Mouse (Mus musculus) MEL-GATA-1-ER (cell line): ENCODE data around the gene Slc8a1.

Experiments used
- DNase-seq: peaks from one replicate; pipeline ENCODE4 v3.0.0-alpha.2; 2012; ENCODE audit warnings: low read depth; ENCODE audit errors: extremely low read depth

Slc8a1 gene

GRCm38 (mm10) chr17:81669816-81670691 is 68.1 kb downstream of the Slc8a1 start:
- no peak for DNase-seq

- no peak for DNase-seq
These were observed 68.9 kb downstream of the Slc8a1 start for GRCm38 (mm10) chr17:81669062-81669815.

DNA sequence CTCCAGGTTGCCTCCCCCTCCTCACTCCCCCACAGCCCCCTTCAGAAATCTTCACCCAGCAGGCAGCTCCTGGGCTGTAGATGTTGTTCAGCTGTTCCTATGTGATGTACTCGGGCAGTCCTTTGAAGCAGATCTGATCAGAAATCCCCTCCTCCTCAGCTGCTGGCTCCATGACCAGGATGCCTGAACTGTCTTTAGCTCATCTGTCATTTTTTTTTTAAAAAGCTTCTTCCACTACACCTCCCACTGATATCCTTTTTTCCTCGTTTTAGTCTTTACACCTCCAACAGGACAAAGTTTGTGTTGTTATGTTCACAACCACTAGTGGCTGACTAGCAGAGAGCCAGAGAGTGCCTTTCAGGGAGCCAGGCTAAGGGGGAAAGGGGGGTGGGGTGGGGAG is 69.7 kb downstream of the Slc8a1 start:
- no peak for DNase-seq

DNA sequence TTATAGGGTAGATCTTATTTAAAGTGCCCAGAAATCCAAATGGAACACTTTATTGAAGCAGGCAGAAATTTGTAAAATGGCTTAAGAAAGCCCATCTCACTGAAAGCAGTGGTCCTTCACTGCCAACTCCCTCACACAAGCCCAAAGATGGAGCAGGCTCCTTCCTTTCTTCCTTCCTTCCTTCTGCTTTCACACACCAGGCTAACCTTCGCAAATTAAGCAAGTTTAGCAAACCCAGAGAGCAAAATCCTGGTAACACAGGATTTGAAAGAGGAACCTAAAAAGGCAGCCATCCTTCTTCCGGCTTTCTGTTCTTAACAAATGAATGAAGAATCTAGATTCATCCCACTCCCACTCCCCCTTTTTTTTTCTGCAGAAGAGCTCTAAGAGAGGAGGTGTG is 70.2 kb downstream of the Slc8a1 start:
- DNase-seq = no peak

- no peak for DNase-seq
These were observed 71.6 kb downstream of the Slc8a1 start for GRCm38 (mm10) chr17:81666551-81666950.

- DNase-seq = no peak
These were observed 73.3 kb downstream of the Slc8a1 start for GRCm38 (mm10) chr17:81664916-81665315.

DNA sequence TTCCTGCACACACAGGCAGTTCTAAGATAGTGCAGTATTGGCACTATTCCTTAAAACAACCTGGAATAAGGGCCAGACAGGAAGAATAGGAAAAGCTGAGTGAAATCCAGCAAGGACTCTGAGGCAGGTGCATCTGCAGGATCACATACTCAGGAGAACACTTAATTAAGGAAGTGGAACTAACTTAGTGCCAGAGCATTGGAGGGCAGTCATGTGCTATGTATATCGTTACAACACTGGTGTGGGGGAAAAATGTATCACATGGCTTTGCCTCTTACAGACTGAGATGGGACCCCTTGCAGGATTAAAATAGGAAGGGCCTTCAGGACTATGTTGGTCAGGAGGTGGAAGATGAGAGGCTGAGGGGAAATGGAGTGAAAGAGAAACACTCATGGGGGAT is 80.3 kb downstream of the Slc8a1 start:
- DNase-seq = no peak

DNA sequence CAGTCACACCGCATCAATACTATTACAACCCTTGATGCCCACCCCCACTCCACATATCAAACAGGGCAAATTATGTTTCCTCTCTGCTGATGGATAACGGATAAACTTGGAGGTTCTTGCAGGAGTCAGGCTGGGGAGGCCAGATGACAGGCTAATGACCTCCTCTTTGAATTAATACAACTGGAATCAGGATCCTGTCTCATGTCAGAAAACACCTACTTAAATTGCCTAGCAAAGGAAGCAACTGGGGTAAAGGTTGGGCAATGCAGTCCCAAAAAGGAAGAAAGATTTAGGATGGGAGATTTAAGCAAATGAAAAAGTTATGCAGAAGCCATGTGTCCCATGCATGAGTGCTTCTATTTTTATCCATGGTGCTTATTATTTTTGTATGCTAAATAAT is 83.6 kb downstream of the Slc8a1 start:
- no peak for DNase-seq

DNA sequence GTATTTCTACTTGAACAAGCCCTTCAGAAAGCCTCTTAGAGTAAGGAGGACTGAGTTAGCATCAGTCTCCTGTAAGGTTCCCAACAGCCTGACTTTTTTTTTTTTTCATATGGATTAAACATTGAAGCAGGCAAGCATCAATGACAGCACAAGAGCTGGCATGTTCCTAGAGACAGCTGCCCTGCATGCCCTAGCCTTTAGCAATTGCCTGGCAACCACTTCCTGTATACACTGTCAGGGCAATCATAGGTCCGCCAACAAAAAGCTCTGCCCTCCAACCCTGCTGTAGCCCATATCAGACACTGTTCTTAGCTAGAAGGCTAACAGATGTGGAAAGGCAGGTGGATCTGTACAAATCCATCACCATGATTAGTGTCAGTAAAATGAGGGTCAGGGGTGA is 85.2 kb downstream of the Slc8a1 start:
- no peak for DNase-seq

DNA sequence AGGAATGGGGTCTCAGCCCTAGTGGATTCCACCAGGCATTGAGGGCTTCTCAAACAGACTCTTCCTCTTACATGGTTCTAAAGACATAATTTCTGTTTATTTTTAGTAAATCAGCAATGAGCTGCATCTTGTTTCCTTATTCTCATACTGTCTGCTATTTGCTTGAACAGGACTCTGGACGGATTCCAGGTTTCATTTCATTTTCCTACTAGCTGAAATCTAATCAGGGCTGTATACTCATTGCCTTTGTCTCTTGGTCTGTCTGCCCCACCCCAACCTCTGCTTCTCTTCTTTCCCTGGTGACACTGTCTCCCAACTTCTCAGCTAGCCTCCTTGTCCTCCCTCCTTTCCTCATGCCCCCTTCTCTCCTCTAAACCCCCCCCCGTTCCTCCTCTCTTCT is 101.4 kb downstream of the Slc8a1 start:
- no peak for DNase-seq

DNA sequence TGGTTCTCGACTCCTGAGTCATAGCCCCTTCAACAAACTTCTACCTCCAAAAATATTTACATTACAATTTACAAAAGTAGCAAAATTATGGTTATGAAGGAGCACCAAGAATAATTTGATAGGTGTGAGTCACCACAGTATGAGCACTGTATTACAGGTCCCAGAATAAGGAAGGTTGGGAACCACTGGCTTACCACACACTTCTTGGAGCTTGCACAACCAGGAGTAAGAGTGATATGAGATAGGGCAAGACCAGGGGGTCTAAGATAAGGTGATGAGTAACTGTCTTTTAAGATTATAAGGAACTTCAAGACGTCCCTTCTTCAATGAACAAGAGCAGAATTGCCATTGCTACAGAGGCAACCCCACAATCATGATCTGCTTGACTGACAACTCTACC is 107.7 kb downstream of the Slc8a1 start:
- no peak for DNase-seq

DNA sequence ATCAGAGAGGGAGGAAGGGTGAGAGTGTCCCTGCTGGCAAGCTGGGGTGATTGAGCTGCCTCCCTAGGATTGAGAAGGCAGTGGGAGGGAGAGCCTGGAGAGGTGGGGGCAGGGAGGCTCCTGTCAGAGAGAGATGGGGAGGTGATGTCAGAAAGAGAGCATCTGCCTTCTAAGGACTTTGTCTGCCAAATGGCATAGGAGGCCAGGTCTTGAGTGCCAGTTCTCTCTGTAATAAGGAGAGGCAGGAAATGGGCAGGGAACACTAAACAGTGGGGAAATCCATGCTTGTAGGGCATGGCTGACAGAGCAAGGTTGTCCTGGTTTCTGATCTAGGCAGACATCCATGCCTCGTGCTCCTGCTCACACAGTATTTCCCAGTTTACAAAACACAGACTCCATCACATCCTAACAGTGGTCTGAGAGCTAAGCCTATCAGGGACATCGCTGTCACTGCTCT is 117.0 kb downstream of the Slc8a1 start:
- DNase-seq = no peak

DNA sequence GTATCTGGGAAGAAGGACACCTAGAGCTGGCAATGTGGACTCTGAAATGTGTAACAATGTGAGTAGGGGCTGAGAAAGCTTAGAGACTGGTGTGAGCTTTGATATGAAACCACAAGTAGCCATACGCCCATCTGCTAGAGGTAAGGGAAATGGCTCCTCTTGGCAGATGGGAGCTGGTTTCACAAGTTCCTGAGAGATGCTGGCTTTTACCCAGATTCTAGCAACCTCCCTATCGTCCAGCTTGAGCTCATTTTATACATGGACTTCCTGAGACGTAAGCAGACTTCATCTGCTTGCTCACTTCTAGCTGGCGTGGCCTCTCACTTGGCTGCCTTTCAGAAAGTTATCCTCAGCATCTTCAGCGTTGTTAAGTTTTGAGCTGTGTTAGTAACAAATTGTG is 119.7 kb downstream of the Slc8a1 start:
- DNase-seq = peak; percentile 31

GRCm38 (mm10) chr17:81616326-81616725 is 121.9 kb downstream of the Slc8a1 start:
- DNase-seq = no peak

DNA sequence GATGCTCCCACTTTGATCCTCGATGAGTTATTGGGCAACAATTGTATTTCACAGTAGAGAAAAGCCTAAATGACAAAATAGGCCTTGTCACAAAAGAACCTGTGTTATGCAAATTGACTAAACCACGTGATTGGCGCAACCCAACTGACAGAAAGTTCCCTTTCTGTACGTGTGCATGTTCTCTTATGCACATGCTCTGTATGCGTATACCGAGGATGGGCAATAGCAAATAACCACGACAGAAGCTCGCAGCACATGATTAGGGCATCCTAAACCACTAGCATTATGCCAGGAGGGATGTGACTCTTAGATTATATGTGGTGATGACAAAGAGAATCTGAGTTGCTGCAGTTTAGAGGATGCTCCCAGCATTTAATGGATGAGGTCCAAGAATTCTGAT is 122.8 kb downstream of the Slc8a1 start:
- no peak for DNase-seq

- DNase-seq = no peak
These were observed 130.7 kb downstream of the Slc8a1 start for GRCm38 (mm10) chr17:81607515-81607914.

GRCm38 (mm10) chr17:81606084-81606483 is 132.1 kb downstream of the Slc8a1 start:
- DNase-seq = no peak

- no peak for DNase-seq
These were observed 132.9 kb downstream of the Slc8a1 start for GRCm38 (mm10) chr17:81605219-81605660.

- DNase-seq = peak; percentile 57
These were observed 139.1 kb downstream of the Slc8a1 start for GRCm38 (mm10) chr17:81599072-81599471.

- no peak for DNase-seq
These were observed 148.4 kb downstream of the Slc8a1 start for GRCm38 (mm10) chr17:81589791-81590190.

GRCm38 (mm10) chr17:81586759-81587158 is 151.4 kb downstream of the Slc8a1 start:
- DNase-seq = no peak

- no peak for DNase-seq
These were observed 158.3 kb downstream of the Slc8a1 start for GRCm38 (mm10) chr17:81579728-81580425.
